8 mouse cellular contexts compared by ENCODE assay signal in genomic region chr2:12424374-12424773, GRCm38 (mm10).
"Had no signal": no experiment of that assay in that cellular context is flagged by ENCODE, and none has a peak within 500 bp of the region (broad histone marks: within the 10 kb centered on the region; RNA-seq: fewer than 3 reads in every experiment).

No protein-coding gene starts in this region.

- ATAC-seq: midbrain, embryonic 16.5 days had no signal

- DNase-seq: kidney, postnatal 10 days; lung, adult 18-20 months; right cerebral cortex, adult 18-20 months; thymus, adult 18-20 months; thymus, postnatal 14 days had no signal

- H3K27me3 ChIP-seq: limb, embryonic 13.5 days; midbrain, embryonic 12.5 days had no signal
